Comparison of ENCODE assay signal across 24 mouse cellular contexts in the genomic region with DNA sequence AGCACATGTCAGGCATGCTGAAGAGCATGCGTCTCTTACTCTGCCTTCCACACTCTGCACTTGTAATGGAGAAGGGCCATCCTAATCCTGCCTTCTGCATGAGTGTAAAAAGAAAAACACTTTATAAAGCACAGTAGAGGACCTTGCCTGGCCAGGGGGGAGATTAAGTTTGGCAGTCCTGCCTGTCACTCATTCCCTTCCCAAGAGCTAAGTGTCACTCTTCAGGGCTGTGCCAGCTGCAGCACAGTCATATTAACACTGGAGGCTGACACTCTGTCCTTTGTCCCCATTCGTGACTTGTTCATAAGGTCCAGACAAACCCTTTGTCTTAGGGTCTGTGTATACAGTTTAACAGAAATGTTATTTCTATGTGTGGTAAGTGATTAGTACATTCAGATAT.
DNase-seq lines count a peak whose midpoint lies in the region; ATAC-seq and TF ChIP-seq lines count a peak whose summit lies in the region.
"Had no signal": no experiment of that assay in that cellular context is flagged by ENCODE, and none has a peak within 500 bp of the region (broad histone marks: within the 10 kb centered on the region; RNA-seq: fewer than 3 reads in every experiment).

No protein-coding gene starts in this region.

- H3K4me3 ChIP-seq in embryonic facial prominence, embryonic 14.5 days (ENCODE audit: low read depth, low read length) = no peak overlapping the region
- H3K4me3 ChIP-seq in embryonic facial prominence, embryonic 10.5 days = no peak overlapping the region
- no peak overlapping the region for H3K4me3 ChIP-seq in heart, adult 2 months
- no peak overlapping the region for H3K4me3 ChIP-seq in limb, embryonic 14.5 days (replicated peaks; ENCODE audit: low read length)
- H3K4me3 ChIP-seq: embryonic facial prominence, embryonic 15.5 days; heart, embryonic 13.5 days; hindbrain, embryonic 10.5 days; hindbrain, embryonic 13.5 days; intestine, embryonic 15.5 days had no signal

- H3K4me2 ChIP-seq in embryonic facial prominence, embryonic 14.5 days (ENCODE audit: low read depth, low read length) = no peak overlapping the region
- H3K4me2 ChIP-seq in limb, embryonic 14.5 days (replicated peaks; ENCODE audit: low read depth, low read length, severe bottlenecking) = no peak overlapping the region
- H3K4me2 ChIP-seq: embryonic facial prominence, embryonic 15.5 days; heart, embryonic 13.5 days; hindbrain, embryonic 13.5 days; intestine, embryonic 15.5 days had no signal

- 78% methylated on average over 2 of the region's 2 CpGs for WGBS in embryonic facial prominence, embryonic 14.5 days
- WGBS in embryonic facial prominence, embryonic 10.5 days = 90% methylated on average over 2 of the region's 2 CpGs
- 68% methylated on average over 2 of the region's 2 CpGs for WGBS in heart, adult 2 months
- 79% methylated on average over 2 of the region's 2 CpGs for WGBS in limb, embryonic 14.5 days

- TF ChIP-seq POLR2A in heart, adult 2 months (IDR thresholded peaks at IDR 0.05; ENCODE audit: insufficient read depth, low read depth, low read length) = no peak
- TF ChIP-seq POLR2A in limb, embryonic 14.5 days (IDR thresholded peaks at IDR 0.05; ENCODE audit: borderline replicate concordance, extremely low read depth, insufficient read depth, insufficient read length) = no peak

- H3K9ac ChIP-seq in embryonic facial prominence, embryonic 14.5 days (ENCODE audit: low read depth, low read length) = no peak overlapping the region
- no peak overlapping the region for H3K9ac ChIP-seq in heart, adult 2 months (ENCODE audit: low read depth, low read length)
- no peak overlapping the region for H3K9ac ChIP-seq in limb, embryonic 14.5 days (ENCODE audit: low read depth, low read length, severe bottlenecking)
- H3K9ac ChIP-seq: embryonic facial prominence, embryonic 15.5 days; heart, embryonic 13.5 days; hindbrain, embryonic 13.5 days; intestine, embryonic 15.5 days had no signal

- H3K36me3 ChIP-seq in embryonic facial prominence, embryonic 14.5 days (ENCODE audit: control insufficient read depth, insufficient read depth, low read length) = peaks cover 30% of the 10 kb centered on the region
- H3K36me3 ChIP-seq in embryonic facial prominence, embryonic 10.5 days (replicated peaks) = peaks cover 65% of the 10 kb centered on the region
- H3K36me3 ChIP-seq in heart, adult 2 months (ENCODE audit: control insufficient read depth, insufficient read depth, low read length) = no peaks in the 10 kb centered on the region
- H3K36me3 ChIP-seq in limb, embryonic 14.5 days (ENCODE audit: control insufficient read depth, insufficient read depth, low read length) = peaks cover 40% of the 10 kb centered on the region

- H3K79me2 ChIP-seq in heart, adult 2 months (replicated peaks; ENCODE audit: control insufficient read depth, insufficient read depth, low read length) = no peaks in the 10 kb centered on the region

- TF ChIP-seq EP300 in heart, adult 2 months (IDR thresholded peaks at IDR 0.05; ENCODE audit: insufficient read depth, low read depth, low read length) = 0 out of 2 replicates have a peak, but pooled peaks have one; percentile 8

- H3K27ac ChIP-seq in embryonic facial prominence, embryonic 14.5 days (replicated peaks; ENCODE audit: low read depth, low read length) = no peak overlapping the region
- H3K27ac ChIP-seq in embryonic facial prominence, embryonic 10.5 days (replicated peaks) = no peak overlapping the region
- H3K27ac ChIP-seq in heart, adult 2 months = no peak overlapping the region; the same call in 1 of the 2 replicates
- no peak overlapping the region for H3K27ac ChIP-seq in limb, embryonic 14.5 days (replicated peaks; ENCODE audit: low read depth, low read length)
- H3K27ac ChIP-seq: embryonic facial prominence, embryonic 15.5 days; heart, embryonic 13.5 days; hindbrain, embryonic 10.5 days; hindbrain, embryonic 13.5 days; intestine, embryonic 15.5 days had no signal

- intact Hi-C loops in heart, adult 2 months (cut with DNase I) = no loop called here
- intact Hi-C loops in heart, postnatal 10 days (cut with DNase I) = no loop called here

- peak; percentile 86 for ATAC-seq in embryonic facial prominence, embryonic 14.5 days (ENCODE audit: low read depth)
- ATAC-seq in limb, embryonic 14.5 days (ENCODE audit: low FRiP score, low read depth) = peak; percentile 68
- ATAC-seq: activated CD4-positive, CD25-positive, alpha-beta regulatory T cell, adult 4 months; forebrain, embryonic 14.5 days; hindbrain, embryonic 16.5 days; intestine, embryonic 15.5 days had no signal

- H3K27me3 ChIP-seq in embryonic facial prominence, embryonic 14.5 days (replicated peaks; ENCODE audit: control insufficient read depth, insufficient read depth, low read length) = no peaks in the 10 kb centered on the region
- H3K27me3 ChIP-seq in embryonic facial prominence, embryonic 10.5 days (replicated peaks; ENCODE audit: low read depth, poor library complexity, severe bottlenecking) = no peaks in the 10 kb centered on the region
- no peaks in the 10 kb centered on the region for H3K27me3 ChIP-seq in heart, adult 2 months (ENCODE audit: control insufficient read depth, insufficient read depth, low read length)
- no peaks in the 10 kb centered on the region for H3K27me3 ChIP-seq in limb, embryonic 14.5 days (ENCODE audit: control insufficient read depth, insufficient read depth, low read length)
- H3K27me3 ChIP-seq: embryonic facial prominence, embryonic 15.5 days; heart, embryonic 13.5 days; hindbrain, embryonic 13.5 days; intestine, embryonic 15.5 days had no signal

- no peaks in the 10 kb centered on the region for H3K9me3 ChIP-seq in embryonic facial prominence, embryonic 14.5 days (ENCODE audit: control insufficient read depth, low read length)
- H3K9me3 ChIP-seq in embryonic facial prominence, embryonic 10.5 days = no peaks in the 10 kb centered on the region
- H3K9me3 ChIP-seq in limb, embryonic 14.5 days (ENCODE audit: control insufficient read depth, low read length) = no peaks in the 10 kb centered on the region
- H3K9me3 ChIP-seq: embryonic facial prominence, embryonic 15.5 days; heart, embryonic 13.5 days; hindbrain, embryonic 10.5 days; hindbrain, embryonic 13.5 days; intestine, embryonic 15.5 days had no signal

- no peak for TF ChIP-seq CTCF in heart, adult 2 months (IDR thresholded peaks at IDR 0.05)

- H3K4me1 ChIP-seq in embryonic facial prominence, embryonic 14.5 days (ENCODE audit: control insufficient read depth, insufficient read depth, low read length) = no peaks in the 10 kb centered on the region
- H3K4me1 ChIP-seq in embryonic facial prominence, embryonic 10.5 days = peaks cover 14% of the 10 kb centered on the region
- peaks cover 3% of the 10 kb centered on the region; the same call in 1 of the 2 replicates for H3K4me1 ChIP-seq in heart, adult 2 months (ENCODE audit: control insufficient read depth, insufficient read depth, low read length)
- H3K4me1 ChIP-seq in limb, embryonic 14.5 days (ENCODE audit: control insufficient read depth, insufficient read depth, low read length) = peaks cover 4% of the 10 kb centered on the region; the same call in 1 of the 2 replicates
- H3K4me1 ChIP-seq: heart, embryonic 13.5 days; hindbrain, embryonic 10.5 days; hindbrain, embryonic 13.5 days; intestine, embryonic 15.5 days had no signal

- DNase-seq in embryonic facial prominence, embryonic 14.5 days (ENCODE audit: low spot score) = peak; percentile 21
- DNase-seq in embryonic facial prominence, embryonic 10.5 days (ENCODE audit: low spot score) = no peak
- peak in 1 of 2 experiments; percentile 30 for DNase-seq in heart, adult 2 months
- no peak for DNase-seq in heart, postnatal 4 days
- DNase-seq in heart, postnatal 10 days = peak; percentile 16 to 32
- DNase-seq in heart, adult 8-10 months (ENCODE audit: low spot score) = no peak
- DNase-seq in limb, embryonic 14.5 days (ENCODE audit: low spot score) = peak; percentile 8
- DNase-seq: adrenal gland, adult 8-10 months; adrenal gland, postnatal 25 days; cerebellum, adult 11-12 months; cerebellum, adult 8-10 months; cerebellum, postnatal 10 days; cerebellum, postnatal 36 days; embryo, embryonic 11 days; gastrocnemius, postnatal 14 days; kidney, adult 11 months had no signal

Comparison
In these comparisons a context has a peak if more than half of its experiments do, and no peak if none do; other contexts are left out.
1. DNase-seq: peak in embryonic facial prominence, embryonic 14.5 days (single experiment), heart, postnatal 10 days (2 of 2) and limb, embryonic 14.5 days (single experiment); none in embryonic facial prominence, embryonic 10.5 days (single experiment), heart, postnatal 4 days (single experiment) and heart, adult 8-10 months (single experiment).